Mouse (Mus musculus) heart, postnatal 25 days (tissue): ENCODE results near the gene Fkbp6. TPM values are rescaled to one million over a fixed set of nuclear protein-coding genes. Genes with fewer than 3 reads are reported as not detected.

Experiments used
- DNase-seq: peaks from one replicate; pipeline ENCODE4 v3.0.0; 2022; ENCODE audit warnings: low spot score
- intact Hi-C: fragments of 180-260 bp; cut with DNase I; formaldehyde crosslinking; loops from one replicate; pipeline ENCODE4 v1.15.1; 2025
- microRNA-seq: library from miRNA; unstranded; fragments of <30 nt; microRNA quantifications from one replicate; pipeline ENCODE4 v1.2.0, GENCODE M21; 2022
- total RNA-seq, 2 experiments: library from RNA; stranded (reverse); gene quantifications; 2 replicates each; pipeline ENCODE4 v1.2.3; 2021

Gene Fkbp6
- total RNA-seq, 2 experiments from 2014 or later = 0.31 to 1.1 TPM

DNA sequence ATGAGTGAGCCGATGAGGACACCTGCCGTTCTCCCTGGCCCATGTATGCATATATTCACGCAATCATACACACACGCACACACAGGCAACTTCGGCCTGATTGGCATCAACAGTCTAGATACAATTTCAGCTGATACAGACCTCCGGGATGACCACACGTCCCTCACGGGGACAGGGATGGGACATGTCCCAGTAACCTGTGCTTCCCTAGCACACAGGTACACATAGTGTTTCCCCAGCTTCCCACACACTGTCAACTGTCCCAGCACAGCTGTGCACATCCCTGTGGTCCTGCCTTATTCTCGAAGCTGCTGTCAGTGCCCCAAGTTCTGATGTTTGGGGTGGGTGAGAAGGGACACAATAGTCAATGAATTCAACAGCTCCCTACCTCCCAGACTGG is 102.5 kb downstream of the Fkbp6 start:
- intact Hi-C loops = no loop called here
- DNase-seq = no peak

DNA sequence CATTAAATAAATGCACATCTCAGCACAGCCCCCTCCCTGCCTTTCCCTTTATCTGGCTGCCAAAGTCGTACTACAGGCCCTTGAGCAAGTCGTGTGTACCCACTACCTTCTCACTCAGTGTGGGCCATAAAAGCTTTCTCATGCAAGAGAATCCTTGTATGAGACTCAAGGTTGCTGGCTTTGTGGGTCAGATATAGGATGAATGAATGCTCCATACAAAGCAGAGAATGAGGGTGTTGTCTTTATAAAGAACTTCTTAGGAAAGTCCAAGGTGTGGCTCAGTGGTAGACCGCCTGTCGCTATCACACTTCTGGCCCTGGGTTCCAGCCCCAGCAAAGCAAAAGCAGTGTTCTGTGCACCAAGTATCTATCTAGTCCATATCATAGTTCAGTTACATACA is 103.3 kb downstream of the Fkbp6 start:
- no peak for DNase-seq
- intact Hi-C loops = no loop called here

DNA sequence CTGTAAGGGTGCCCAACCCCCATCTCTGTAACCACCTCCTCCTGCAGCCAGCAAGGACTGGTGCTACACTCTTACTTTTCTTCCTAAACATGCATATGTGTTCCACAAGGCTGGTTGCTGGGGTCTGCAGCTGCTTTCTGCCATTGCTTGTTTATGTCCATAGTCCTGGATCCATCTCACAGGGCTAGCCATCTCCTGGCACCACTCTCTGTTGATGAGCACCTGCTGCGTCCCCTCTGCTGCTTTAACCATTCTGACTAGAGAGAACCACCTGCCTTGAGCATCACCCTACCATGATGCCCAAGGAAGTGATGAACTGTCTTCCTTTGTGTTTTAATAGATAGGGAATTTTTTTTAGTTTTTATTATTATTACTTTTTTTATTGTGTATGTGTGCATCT is 106.7 kb downstream of the Fkbp6 start:
- no peak for DNase-seq
- intact Hi-C loops = no loop called here

DNA sequence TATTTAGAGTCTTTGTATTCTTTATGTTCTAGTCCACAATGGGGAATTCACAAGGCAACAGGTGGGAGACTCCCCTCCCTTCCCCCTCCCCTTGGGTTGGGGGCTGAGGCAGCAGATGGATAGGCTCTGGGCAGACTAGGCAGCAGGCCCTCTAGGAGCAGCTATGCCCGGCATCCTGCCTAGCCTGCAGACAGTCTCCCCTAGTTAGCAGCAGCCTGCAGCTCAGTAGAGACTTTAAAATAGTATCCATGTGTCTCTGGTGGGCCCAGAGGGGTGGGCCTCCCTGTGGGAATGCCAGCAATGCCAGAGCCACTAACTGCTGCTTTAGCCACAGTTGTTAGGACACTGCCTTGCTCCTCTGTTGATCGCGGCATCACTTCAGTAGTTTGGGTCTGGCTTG is 107.2 kb downstream of the Fkbp6 start:
- no peak for DNase-seq

DNA sequence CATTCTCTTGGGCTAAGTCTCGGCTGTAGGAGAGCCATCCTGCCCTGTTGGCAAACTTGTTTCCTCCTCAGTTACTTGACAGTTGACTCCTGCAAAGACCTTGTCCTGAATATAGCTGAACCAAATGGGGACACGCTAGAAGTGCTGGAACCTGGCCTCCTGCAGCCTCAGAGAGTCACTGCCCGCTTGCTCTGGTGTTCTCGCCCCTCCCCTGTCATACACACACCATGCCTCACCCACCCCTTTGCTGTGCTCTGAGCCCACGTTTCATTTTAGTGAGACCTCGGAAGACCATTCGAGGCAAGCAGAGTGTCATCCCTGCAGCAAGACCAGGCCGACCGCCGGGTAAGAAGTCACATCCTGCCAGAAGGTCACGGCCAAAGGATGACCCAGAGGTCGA is 107.7 kb downstream of the Fkbp6 start:
- intact Hi-C loops = no loop called here
- no peak for DNase-seq

More for the DNA sequence above, 107.2 kb downstream of the Fkbp6 start:
- intact Hi-C loops = no loop called here

Small RNA genes within 50 kb of the gene (microRNA-seq; reads per million reads assigned to microRNA genes)
- gene Mir7033 = 3.1 reads per million, percentile 3 among the genes with 10 or more reads in this experiment

Other genes starting within 250 kb of the Fkbp6 start
- gene Tbl2, start 200.4 kb downstream of the Fkbp6 start, total RNA-seq = 10 to 100 TPM; 11.2 to 14.6 TPM
- gene Bcl7b, start 181.8 kb downstream of the Fkbp6 start, total RNA-seq = 10 to 100 TPM; 35.1 to 35.2 TPM
- 10 to 100 TPM; 38.2 to 45.3 TPM for gene Baz1b, start 162.8 kb downstream of the Fkbp6 start, total RNA-seq
- under 1 TPM; 0.61 to 0.73 TPM for gene Fzd9, start 98.8 kb downstream of the Fkbp6 start, total RNA-seq
- not detected for gene Trim50, start 3.3 kb upstream of the Fkbp6 start, total RNA-seq
- gene Nsun5, start 19.9 kb upstream of the Fkbp6 start, total RNA-seq = 10 to 100 TPM; 15.5 to 17.5 TPM
- gene Pom121, start 44.5 kb upstream of the Fkbp6 start, total RNA-seq = 10 to 100 TPM; 11.1 to 13.6 TPM
- 10 to 100 TPM; 30.0 to 36.0 TPM for gene Hip1, start 195.1 kb upstream of the Fkbp6 start, total RNA-seq
- gene Ccl26, start 213.5 kb upstream of the Fkbp6 start, total RNA-seq = not detected
- 1 to 10 TPM; 2.1 to 2.2 TPM for gene Ccl24, start 223.0 kb upstream of the Fkbp6 start, total RNA-seq